Mouse (Mus musculus) liver, embryonic 16.5 days (tissue): ENCODE measurements around the gene Bdh1. TPM values are rescaled to one million over a fixed set of nuclear protein-coding genes. Genes with fewer than 3 reads are reported as not detected.

Experiments
- ATAC-seq: fragments of 200-750 bp; cut with Nextera tagmentation; 2 replicates; pipeline ENCODE4 v1.8.0; 2017; ENCODE audit warnings: low read depth, mild to moderate bottlenecking, moderate number of reproducible peaks, moderate library complexity
- H3K27ac ChIP-seq: fragments of 300-500 bp; sonication (generic); 2 replicates; pipeline ENCODE4 v1.5.1; 2014; ENCODE audit warnings: mild to moderate bottlenecking, low read length
- H3K27me3 ChIP-seq: fragments of 300-500 bp; sonication (generic); 2 replicates; pipeline ENCODE4 v1.6.1; 2014; ENCODE audit warnings: low read depth, low read length, mixed read lengths; ENCODE audit not compliant: control insufficient read depth, insufficient read depth
- H3K36me3 ChIP-seq: fragments of 300-500 bp; sonication (generic); 2 replicates; pipeline ENCODE4 v1.6.1; 2014; ENCODE audit warnings: mild to moderate bottlenecking; ENCODE audit not compliant: control insufficient read depth, insufficient read depth
- H3K4me1 ChIP-seq: fragments of 300-500 bp; sonication (generic); 2 replicates; pipeline ENCODE4 v1.6.1; 2014; ENCODE audit warnings: low read depth, low read length, mixed read lengths; ENCODE audit not compliant: control insufficient read depth
- H3K4me2 ChIP-seq: fragments of 300-500 bp; sonication (generic); 2 replicates; pipeline ENCODE4 v1.6.1; 2014; ENCODE audit warnings: low read depth, low read length, mixed read lengths
- H3K4me3 ChIP-seq: fragments of 300-500 bp; sonication (generic); 2 replicates; pipeline ENCODE4 v1.5.1; 2014; ENCODE audit warnings: low read depth, mild to moderate bottlenecking, low read length
- H3K9ac ChIP-seq: fragments of 300-500 bp; sonication (generic); 2 replicates; pipeline ENCODE4 v1.6.1; 2014; ENCODE audit warnings: low read depth, low read length
- H3K9me3 ChIP-seq: fragments of 300-500 bp; sonication (generic); replicated peaks from 2 replicates; pipeline ENCODE4 v1.6.1; 2016; ENCODE audit warnings: low read length; ENCODE audit not compliant: control insufficient read depth
- WGBS: fragments of 180-500 bp; shearing (Covaris S2); extraction: QIAGEN DNeasy Blood & Tissue Kit; methylation state at CpG from one replicate; pipeline ENCODE4 v1.1.7; 2014; ENCODE audit not compliant: insufficient replicate concordance; 5-methylcytosine and 5-hydroxymethylcytosine counted together
- polyA plus RNA-seq: library from polyadenylated mRNA; unstranded; fragments of >200 nt; fragmentation: Nextera tagmentation; extraction: Ambion mirVana; gene quantifications from 2 replicates; pipeline ENCODE4 v1.2.1, GENCODE M21; 2015

Gene Bdh1
- polyA plus RNA-seq, 1 experiment from 2014 or later = 98.4 TPM

DNA sequence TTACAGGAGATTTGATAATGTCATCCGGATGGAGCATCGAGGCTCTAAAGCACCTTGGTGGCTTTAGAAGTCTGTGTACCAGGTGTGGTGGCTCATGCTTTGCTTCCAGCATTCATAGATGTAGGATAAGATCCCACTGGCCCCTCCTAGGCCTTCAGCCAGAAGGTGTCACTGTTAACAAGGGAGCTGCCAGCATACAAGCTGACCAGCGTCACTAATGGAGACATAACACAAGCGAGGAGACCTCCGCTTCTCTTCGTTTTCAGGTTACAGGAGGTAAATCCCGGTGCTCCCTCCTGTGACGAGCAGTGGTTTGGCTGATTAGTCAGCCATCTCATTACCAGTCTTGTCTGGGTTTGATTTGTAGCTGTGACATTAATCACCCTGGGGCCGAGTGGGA lies 14.0 kb downstream of the Bdh1 start:
- no peak overlapping the region for H3K4me2 ChIP-seq
- peaks cover 6% of the 10 kb centered on the region for H3K36me3 ChIP-seq
- H3K4me1 ChIP-seq = peaks cover 8% of the 10 kb centered on the region
- no peak overlapping the region for H3K9ac ChIP-seq
- 58% methylated on average over 9 of the region's 9 CpGs for WGBS
- no peaks in the 10 kb centered on the region for H3K9me3 ChIP-seq
- H3K4me3 ChIP-seq = no peak overlapping the region
- no peaks in the 10 kb centered on the region for H3K27me3 ChIP-seq
- no peak overlapping the region for H3K27ac ChIP-seq
- no peak for ATAC-seq

DNA sequence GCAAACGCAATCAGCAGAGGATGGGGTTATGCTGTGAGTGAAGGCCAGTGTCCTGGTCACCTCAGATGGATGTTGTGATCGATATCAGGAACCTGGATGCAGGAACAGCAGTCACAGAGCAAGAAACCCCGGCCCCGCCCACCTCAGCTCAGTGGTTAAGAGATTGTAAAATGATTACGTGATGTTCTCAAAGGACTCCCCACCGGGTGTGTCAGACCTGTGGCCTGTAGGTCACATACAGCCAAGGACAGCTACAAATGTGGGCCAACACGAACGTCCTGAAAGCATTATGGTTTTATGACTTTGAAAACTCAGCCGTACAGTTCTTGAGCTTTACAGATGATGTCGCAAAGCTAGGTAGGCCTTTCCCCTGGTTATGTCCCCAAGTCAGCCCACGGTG lies 15.3 kb downstream of the Bdh1 start:
- WGBS = 56% methylated on average over 11 of the region's 11 CpGs
- no peaks in the 10 kb centered on the region for H3K27me3 ChIP-seq
- peaks cover 6% of the 10 kb centered on the region for H3K36me3 ChIP-seq
- H3K9me3 ChIP-seq = no peaks in the 10 kb centered on the region
- peaks cover 8% of the 10 kb centered on the region for H3K4me1 ChIP-seq
- no peak overlapping the region for H3K4me3 ChIP-seq
- no peak overlapping the region for H3K4me2 ChIP-seq
- ATAC-seq = no peak
- no peak overlapping the region for H3K9ac ChIP-seq
- no peak overlapping the region for H3K27ac ChIP-seq

DNA sequence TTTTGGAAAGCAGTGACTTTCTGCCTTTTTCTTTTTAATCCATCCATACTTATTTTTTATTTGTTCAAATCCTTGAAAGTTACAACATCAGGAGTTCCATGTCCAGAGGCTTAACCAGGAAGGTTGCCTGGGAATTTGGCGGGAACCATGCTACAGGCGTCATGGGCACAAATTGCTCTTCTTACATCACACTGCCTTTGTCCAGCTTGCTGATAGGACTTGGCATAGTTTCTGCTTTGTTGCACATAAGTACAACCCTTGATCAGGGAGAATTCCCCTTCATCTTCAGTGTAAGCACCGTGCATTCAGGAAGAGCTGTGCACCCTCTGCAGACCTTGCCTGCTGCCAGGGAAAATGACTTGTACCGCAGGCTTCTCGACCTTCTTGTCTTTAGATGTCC lies 17.4 kb downstream of the Bdh1 start:
- no peak for ATAC-seq
- 79% methylated on average over 5 of the region's 5 CpGs for WGBS

DNA sequence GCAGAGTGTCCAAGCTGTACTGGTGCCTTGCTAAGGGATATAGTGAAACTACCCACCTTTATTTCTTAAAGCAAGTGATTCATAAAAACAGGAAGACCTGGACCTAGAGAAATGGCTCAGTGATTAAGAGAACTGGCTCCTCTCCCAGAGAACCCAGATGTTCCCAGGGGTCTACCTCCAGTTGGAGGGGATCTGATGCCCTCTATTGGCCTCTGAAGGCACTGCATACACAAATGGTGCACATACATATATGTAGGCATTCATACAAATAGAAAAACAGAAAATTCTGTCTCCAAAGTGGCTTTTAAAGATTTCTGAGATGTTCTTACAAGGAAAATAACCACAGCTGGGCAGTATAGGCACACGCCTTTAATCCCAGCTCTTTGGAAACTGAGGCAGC lies 18.0 kb downstream of the Bdh1 start:
- Histone ChIP-seq H3K9ac (no peak overlapping the region), H3K4me3 (no peak overlapping the region), H3K27ac (no peak overlapping the region), H3K27me3 (no peaks in the 10 kb centered on the region), H3K36me3 (peaks cover 6% of the 10 kb centered on the region), H3K4me1 (no peaks in the 10 kb centered on the region), H3K9me3 (no peaks in the 10 kb centered on the region), H3K4me2 (no peak overlapping the region)
- 67% methylated on average over 1 of the region's 1 CpGs for WGBS
- no peak for ATAC-seq

More for the DNA sequence above, 17.4 kb downstream of the Bdh1 start:
- Histone ChIP-seq H3K36me3 (peaks cover 6% of the 10 kb centered on the region), H3K4me3 (no peak overlapping the region), H3K4me2 (no peak overlapping the region), H3K4me1 (no peaks in the 10 kb centered on the region), H3K9ac (no peak overlapping the region), H3K27me3 (no peaks in the 10 kb centered on the region), H3K27ac (no peak overlapping the region), H3K9me3 (no peaks in the 10 kb centered on the region)

DNA sequence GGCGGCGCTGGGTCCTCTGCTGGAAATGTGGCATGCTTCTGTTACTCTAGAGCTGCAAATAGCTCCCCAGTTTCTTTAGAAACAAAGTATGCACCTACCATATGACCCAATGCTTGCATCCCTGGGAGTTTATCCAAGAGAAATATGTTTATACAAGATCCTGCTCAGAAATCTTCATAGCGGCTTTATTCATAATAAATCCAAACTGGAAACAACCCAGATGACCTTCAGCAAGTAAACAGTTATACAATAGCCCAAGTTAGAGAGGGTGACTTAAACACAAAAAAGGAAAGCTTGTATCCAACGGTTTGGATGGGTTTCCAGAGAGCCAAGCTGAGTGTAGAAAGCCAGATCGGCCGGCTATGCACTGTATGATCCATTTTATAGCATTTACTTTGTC lies 22.4 kb downstream of the Bdh1 start:
- H3K4me1 ChIP-seq = no peaks in the 10 kb centered on the region
- no peak overlapping the region for H3K27ac ChIP-seq
- H3K9ac ChIP-seq = no peak overlapping the region
- no peaks in the 10 kb centered on the region for H3K9me3 ChIP-seq
- 79% methylated on average over 6 of the region's 6 CpGs for WGBS
- no peaks in the 10 kb centered on the region for H3K27me3 ChIP-seq
- H3K4me2 ChIP-seq = no peak overlapping the region
- no peak overlapping the region for H3K4me3 ChIP-seq
- H3K36me3 ChIP-seq = peaks cover 5% of the 10 kb centered on the region; the same call in 1 of the 2 replicates
- no peak for ATAC-seq

DNA sequence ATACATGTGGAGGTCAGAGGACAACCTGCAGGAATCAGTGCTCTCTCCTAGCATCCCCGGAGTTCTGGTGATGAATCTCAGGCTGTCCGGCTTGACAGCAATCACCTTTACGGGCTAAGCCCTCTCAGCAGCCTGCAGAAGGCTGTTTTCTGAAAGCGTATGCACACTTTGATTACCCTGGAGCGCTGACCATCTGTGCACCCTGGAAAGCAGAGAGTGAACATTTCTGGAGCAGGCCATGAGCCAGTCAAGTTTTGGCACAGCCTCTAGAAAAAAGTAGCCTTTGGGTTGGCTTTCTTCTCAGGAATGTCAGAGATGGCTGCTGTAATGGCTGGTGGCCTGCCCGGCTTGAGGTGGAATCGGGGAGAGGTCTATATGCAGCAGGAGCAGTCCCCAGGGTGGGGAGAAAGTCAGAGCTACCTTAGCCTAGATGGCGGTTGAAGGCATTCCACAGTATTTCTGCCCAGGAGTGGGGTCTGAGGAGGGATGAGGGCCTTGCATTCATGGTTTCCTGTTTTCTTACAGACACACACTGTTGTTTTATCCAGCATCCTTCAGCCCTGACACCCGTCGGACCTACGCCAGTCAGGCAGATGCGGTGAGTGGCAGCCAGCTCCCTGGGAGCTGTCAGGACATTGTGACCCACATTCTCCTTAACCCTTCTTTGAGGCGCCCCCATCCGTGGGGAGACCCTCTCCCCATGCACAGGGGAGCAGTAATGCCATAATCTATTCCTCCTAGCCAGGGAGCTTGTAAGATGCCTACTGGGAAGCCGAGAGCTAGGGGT lies 24.2 kb downstream of the Bdh1 start:
- no peak for ATAC-seq
- no peaks in the 10 kb centered on the region for H3K4me1 ChIP-seq
- no peak overlapping the region for H3K4me2 ChIP-seq
- H3K9ac ChIP-seq = no peak overlapping the region
- H3K36me3 ChIP-seq = no peaks in the 10 kb centered on the region
- no peak overlapping the region for H3K4me3 ChIP-seq
- 70% methylated on average over 15 of the region's 15 CpGs for WGBS
- no peaks in the 10 kb centered on the region for H3K27me3 ChIP-seq
- no peak overlapping the region for H3K27ac ChIP-seq
- no peaks in the 10 kb centered on the region for H3K9me3 ChIP-seq

DNA sequence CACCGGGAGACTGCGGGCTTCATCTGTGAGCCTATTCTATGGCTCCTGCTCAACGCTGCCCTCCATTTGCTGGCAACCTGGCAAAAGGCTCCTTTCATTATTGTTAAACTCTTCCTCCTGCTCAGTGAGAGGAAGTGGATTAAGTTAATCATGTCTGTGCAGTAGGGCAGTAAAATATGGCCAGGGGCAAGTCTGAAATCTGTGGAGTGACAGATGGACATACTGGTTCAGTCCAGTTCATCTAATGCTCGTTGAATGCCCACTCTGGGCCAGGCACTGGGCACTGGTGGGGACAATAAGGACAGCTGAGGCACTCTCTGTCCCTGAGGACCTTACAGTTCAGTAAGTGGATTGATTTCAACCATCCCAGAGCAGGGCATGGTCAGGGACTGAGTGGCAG lies 27.9 kb downstream of the Bdh1 start:
- 64% methylated on average over 4 of the region's 4 CpGs for WGBS
- Histone ChIP-seq H3K27me3 (no peaks in the 10 kb centered on the region), H3K36me3 (no peaks in the 10 kb centered on the region), H3K9ac (no peak overlapping the region), H3K4me1 (peaks cover under 1% of the 10 kb centered on the region; the same call in 1 of the 2 replicates), H3K4me3 (no peak overlapping the region), H3K27ac (no peak overlapping the region), H3K9me3 (no peaks in the 10 kb centered on the region), H3K4me2 (no peak overlapping the region)
- no peak for ATAC-seq

DNA sequence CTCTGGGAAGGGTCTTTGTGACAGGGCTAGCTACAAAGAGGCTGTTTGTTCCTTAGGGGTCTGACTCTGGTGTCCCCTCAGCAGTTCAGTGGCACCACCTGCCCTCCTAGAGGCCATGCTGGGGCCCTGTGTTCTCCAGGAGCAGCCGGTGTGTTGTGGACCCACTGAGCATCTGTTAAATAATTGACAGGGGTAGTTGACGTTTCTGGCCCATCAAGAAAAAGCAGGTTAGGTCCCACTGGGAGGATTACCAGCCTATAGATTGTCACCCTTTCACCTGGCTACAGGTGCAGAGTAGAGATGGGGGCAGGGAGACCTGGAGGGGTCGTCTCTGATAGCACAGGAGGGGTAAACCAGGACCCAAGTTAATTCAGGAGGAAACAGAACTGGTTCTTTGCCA lies 29.2 kb downstream of the Bdh1 start:
- no peak overlapping the region for H3K27ac ChIP-seq
- no peaks in the 10 kb centered on the region for H3K36me3 ChIP-seq
- H3K4me2 ChIP-seq = no peak overlapping the region
- H3K9me3 ChIP-seq = no peaks in the 10 kb centered on the region
- WGBS = 61% methylated on average over 3 of the region's 3 CpGs
- H3K9ac ChIP-seq = no peak overlapping the region
- no peak for ATAC-seq
- H3K4me3 ChIP-seq = no peak overlapping the region
- H3K27me3 ChIP-seq = no peaks in the 10 kb centered on the region
- H3K4me1 ChIP-seq = peaks cover 2% of the 10 kb centered on the region; the same call in 1 of the 2 replicates

DNA sequence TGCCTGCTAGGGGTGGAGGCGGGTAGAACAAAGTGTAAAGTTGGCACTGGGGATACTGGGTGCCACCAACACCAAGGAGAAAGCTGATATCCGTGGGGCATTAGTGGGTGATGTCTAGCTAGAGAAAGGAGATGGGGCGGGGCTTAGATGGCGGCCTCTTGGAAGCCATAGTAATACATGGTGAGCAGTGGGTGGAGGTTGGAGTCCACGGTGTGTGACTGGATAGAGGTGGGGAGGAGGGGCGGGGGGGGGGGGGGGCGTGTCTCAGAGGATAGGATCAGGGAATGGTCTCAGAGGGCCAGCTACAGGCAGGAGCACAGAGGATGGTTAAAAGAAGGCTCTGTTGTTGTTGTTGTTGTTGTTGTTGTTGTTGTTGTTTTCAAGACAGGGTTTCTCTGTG lies 30.4 kb downstream of the Bdh1 start:
- Histone ChIP-seq H3K9me3 (no peaks in the 10 kb centered on the region), H3K9ac (no peak overlapping the region), H3K27me3 (no peaks in the 10 kb centered on the region), H3K4me1 (peaks cover 2% of the 10 kb centered on the region; the same call in 1 of the 2 replicates), H3K4me2 (no peak overlapping the region), H3K36me3 (no peaks in the 10 kb centered on the region; the same call in 1 of the 2 replicates), H3K27ac (no peak overlapping the region), H3K4me3 (no peak overlapping the region)
- WGBS = 68% methylated on average over 5 of the region's 7 CpGs
- no peak for ATAC-seq
